Mouse (Mus musculus): Measurements from ENCODE around the gene Stxbp4.

GRCm38 (mm10) chr11:90622044-90622443, 15.8 kb downstream of the Stxbp4 start:
- TF ChIP-seq CTCF (IDR thresholded peaks at IDR 0.05; ENCODE audit: control insufficient read depth, insufficient read depth, low read length) (no peak), POLR2A (IDR thresholded peaks at IDR 0.05; ENCODE audit: borderline replicate concordance, control insufficient read depth, low read depth, low read length) (no peak)
